Mouse (Mus musculus) c-Kit-positive CD71-positive TER-119-positive erythroid progenitor cells, embryonic 14.5 days (primary cell): ENCODE data around the gene Wars2.

ENCODE experiments used
- DNase-seq: peaks from one replicate; pipeline ENCODE4 v3.0.0-alpha.2; 2013; ENCODE audit warnings: low spot score

Gene Wars2

DNA sequence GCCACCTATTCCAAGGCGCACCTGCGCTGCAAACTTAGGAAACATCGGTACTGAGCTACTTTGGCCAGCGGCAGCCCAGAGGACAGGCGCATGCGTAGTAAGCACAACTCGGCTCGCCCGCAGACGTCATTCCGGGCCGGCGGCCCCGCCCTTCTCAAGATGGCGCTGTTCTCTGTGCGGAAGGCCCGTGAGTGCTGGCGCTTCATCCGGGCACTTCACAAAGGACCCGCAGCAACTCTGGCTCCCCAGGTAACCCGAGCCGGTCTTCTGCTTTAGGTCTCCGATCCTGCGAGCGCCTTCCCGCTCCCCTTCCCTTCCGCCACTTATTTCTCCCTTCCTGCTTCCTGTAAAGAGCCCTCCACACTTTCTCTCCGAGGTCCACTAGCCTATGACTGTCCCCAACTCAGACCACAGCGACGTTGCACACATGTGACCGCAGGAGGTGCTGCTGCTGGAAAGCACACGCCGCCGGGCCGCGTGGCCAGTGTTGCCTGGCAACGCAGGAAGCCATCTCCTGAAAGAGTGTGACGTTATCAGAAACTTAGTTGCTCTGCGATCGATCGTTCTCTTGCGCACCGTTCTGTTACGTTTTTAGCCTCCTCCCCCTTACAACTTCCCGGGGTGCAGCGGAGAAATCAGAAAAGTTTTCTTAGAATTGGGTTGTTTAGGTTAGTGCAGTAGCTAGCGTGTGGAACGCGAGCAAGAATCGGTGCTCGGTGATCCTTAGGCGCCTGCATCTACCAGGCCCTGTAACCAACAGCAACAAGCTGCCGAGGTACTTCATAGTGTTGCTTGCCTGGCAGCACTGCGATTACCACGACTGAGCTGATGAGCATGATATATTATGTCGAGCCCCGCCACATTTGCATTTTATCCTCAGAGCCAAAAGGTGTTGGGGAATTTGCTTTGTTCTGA is at the start of gene Wars2:
Gene Wars2 (plus strand): TSS at position 129 of the 915 bp plus-strand sequence.
- DNase-seq = peak; percentile 84

GRCm38 (mm10) chr3:99096816-99097215 is 44.1 kb upstream of the Wars2 start:
- DNase-seq = no peak

GRCm38 (mm10) chr3:99110353-99111213 is 30.3 kb upstream of the Wars2 start:
- DNase-seq = no peak

DNA sequence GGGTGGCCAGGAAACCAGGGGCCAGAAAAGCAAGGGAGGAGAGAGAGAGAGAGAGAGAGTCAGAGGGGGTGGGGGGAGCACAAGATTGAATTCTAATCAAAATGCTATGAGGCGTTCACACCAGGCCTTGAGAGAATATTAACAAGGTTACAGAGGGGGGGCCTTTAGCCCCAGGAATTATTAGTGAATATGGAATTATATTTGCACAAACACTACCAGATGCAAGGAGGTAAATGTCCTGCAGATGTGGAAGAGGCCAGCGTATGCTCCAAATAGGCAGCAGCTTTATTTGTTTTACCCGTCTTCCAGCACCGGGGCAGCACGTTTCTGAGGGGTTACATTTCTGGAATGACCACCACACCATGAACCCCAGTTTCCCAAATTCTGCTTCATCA is 29.7 kb upstream of the Wars2 start:
- DNase-seq = no peak

DNA sequence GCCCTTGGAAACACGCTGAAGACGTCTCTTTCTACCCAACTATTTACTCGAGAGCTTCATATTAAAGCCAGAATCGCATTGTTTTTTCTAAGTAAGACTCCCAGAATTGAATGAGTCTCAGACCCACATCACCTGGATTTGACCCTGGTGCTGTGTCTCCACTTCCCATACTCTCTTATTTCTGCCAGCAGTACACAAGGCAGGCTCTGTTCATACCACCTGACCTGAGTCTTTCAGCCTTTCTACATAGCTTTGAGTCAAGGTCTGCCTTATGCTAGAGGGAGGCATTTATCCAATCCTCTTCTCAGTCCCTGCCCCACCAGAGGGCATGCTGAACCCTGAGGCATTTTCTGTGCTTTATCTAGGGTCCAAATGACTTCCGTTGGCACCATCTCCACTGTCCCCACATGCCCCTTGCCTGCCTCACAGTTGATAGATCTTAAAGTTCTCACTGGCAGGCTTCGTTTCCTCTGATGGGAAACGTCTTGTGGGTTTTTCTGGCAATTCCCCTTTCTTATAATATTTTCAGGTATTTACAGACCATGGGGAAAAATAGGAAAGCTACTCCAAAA is 27.5 kb upstream of the Wars2 start:
- no peak for DNase-seq

- DNase-seq = no peak
These were observed 19.9 kb upstream of the Wars2 start for GRCm38 (mm10) chr3:99120942-99121341.

GRCm38 (mm10) chr3:99130521-99130920 is 10.3 kb upstream of the Wars2 start:
- DNase-seq = no peak

DNA sequence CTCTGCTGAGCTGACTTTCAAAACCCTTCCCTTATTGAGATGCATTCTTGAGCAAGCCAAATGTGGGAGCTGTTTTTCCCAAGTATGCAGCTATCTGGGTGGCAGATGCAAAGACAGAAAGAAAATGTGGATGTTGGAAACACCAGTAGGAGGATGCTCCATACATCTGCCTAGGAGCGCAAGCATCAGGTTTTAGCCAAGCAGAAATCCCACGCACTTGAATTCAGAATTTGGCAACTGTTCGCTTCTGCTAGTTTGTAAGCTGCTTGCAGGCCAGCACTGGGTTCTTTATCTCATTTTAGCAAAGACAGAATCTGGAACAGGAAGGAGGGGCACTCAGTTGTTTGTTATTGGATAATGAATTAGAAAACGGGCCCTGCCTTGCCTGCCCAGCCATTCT is 8.9 kb upstream of the Wars2 start:
- no peak for DNase-seq

- no peak for DNase-seq
These were observed 7.0 kb upstream of the Wars2 start for GRCm38 (mm10) chr3:99133913-99134312.

DNA sequence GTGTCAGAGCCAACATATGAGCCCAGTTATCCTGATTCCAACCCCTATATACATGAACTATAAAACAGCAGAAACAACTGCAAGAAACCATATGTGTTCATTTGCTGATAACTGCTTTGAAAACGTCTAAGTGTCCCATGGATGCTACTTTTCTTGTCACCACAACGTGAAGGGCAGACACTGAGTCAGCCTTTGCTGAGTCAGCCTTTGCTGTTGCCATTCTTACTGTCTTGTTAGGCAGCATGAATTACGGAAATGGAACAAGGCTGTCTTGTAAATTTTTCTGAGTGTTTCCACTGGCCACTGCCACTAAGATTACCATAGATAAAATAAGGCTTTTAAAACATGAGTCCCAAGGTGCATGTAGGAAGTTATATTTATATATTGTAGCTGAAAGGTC is 7.0 kb downstream of the Wars2 start:
- DNase-seq = no peak

- no peak for DNase-seq
These were observed 8.2 kb downstream of the Wars2 start for GRCm38 (mm10) chr3:99149035-99149434.

- DNase-seq = no peak
These were observed 15.4 kb downstream of the Wars2 start for GRCm38 (mm10) chr3:99156286-99156685.

DNA sequence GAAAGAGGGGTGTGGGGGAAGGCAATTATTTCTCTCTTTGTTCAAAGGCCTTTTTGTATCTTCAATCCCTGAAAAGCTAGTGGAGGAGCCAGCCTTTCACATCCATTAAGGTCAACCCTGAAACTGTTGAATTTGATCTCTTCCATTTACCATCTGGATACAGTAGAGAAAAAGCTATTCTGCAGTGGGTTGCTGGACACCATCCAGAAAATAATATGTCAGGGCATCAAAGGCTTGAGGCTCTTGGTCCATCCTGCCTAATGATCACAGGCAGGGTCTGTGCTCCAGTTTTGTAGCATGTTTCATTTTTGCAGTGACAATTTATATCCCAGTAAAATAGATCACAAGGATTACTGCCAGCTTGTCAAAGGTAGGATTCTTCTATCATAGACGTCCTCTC is 16.1 kb downstream of the Wars2 start:
- no peak for DNase-seq

GRCm38 (mm10) chr3:99157451-99158015 is 16.7 kb downstream of the Wars2 start:
- no peak for DNase-seq

GRCm38 (mm10) chr3:99160016-99160415 is 19.1 kb downstream of the Wars2 start:
- DNase-seq = no peak

DNA sequence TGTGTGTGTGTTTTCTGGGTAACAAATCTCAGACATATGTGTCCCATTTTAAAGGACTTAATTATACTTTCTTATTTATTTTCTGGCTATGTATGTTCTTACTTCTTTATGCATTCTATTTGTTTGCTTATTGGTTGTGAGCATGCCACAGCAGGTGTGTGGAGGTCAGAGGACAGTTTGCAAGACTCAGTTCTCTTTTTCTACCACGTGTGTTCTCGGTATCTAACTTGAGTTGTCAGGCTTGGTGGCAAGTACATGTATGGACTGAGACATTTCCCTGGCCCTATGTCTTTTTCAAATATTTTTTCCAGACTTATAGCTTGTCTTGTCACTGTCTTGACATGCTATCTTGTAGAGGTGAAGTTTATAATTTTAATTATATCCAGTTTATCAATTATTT is 21.3 kb downstream of the Wars2 start:
- DNase-seq = no peak

- no peak for DNase-seq
These were observed 26.9 kb downstream of the Wars2 start for GRCm38 (mm10) chr3:99167734-99168133.

- DNase-seq = peak; percentile 39
These were observed 32.3 kb downstream of the Wars2 start for GRCm38 (mm10) chr3:99173178-99173577.

DNA sequence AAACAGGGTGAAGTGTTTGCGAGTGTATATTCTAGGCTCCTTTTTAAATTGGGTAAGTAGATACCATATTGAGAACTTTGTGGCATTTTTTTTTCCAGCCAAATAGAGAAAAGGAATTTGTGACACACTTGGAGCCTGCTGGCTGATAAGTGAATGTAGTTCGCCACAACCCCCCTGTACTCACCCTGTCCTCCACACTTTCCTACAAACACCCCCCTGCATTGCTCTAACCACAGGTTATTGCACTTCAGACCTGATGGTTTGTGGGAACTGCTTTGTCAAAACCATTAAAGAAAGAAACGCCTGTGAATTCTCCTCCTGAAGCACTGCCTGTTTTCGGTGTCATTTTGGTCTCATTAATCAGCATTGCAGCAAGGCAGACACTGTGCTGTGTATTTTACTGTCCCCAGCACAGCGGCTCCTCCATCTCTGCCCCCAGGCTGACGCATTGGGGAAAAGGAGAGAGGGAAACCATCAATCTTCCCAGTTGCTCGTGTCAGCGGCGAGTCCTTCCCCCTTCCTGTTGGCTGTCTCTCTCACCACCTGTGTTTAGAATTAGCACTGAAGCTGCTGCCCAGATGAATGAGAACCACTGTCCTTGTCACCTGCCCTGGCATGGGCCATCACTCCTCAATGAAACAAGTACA is 33.9 kb downstream of the Wars2 start:
- DNase-seq = no peak

DNA sequence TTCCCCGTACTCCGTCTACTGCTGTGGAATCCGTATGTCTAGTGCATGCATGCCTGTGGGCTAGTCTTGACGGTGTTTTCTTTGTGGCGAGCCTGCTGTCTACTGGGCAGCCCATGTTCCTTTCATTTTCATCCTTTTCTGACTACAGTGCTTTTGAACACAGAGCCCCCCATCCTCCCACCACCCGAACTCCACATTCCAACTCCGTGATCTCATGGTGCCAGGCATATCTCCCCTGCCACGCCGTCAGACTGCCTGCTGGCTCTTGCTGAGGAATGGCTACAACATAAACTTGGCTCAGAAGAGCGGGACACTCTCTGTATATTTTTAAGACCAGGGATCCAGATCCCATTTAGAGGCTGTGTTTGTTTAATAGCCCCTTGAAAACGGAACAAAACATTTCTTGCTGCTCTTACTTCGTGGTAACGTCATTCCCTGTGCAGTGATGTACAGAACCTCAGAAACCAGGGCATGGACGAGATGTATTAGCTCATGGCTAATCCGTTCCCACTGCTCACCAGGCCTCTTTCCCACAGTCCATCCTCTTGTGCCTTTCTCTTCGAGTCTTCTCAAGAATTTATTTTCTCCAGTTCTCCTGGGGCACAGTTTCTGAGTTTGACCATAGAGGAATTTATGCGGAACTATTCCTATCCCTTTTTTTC is 42.6 kb downstream of the Wars2 start:
- no peak for DNase-seq

DNA sequence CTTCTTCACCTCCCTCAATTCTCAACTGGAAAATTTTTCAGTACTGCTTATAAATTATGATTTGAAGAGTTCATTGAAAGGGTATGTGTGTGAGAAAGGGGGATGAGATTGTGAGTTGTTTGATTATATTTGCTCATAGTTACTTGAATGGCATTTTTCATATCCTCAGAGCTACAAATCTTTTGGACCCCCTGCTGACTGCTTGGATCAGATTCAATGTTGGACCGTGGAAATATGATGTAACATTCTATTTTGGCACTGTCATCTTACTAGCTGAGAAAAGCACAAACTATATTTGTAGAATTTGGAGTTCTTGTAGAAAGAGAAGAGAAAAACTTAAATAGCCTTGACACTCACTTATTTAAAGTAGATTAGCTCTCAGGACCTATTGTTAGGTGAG is 43.5 kb downstream of the Wars2 start:
- no peak for DNase-seq
